Mouse (Mus musculus) liver, embryonic 14.5 days (tissue): ENCODE data around the gene Eefsec.

Experiments
- CTCF ChIP-seq: IDR thresholded peaks from 2 replicates; pipeline ENCODE4 v1.5.1; 2016; ENCODE audit warnings: antibody characterized with exemption, low read depth, control low read depth
- EP300 ChIP-seq: IDR thresholded peaks from 2 replicates; pipeline ENCODE4 v1.6.1; 2016; ENCODE audit warnings: antibody characterized with exemption, low read depth

- TF ChIP-seq EP300 (no peak), CTCF (no peak)
Observed at GRCm38 (mm10) chr6:88387836-88388724, 58.3 kb downstream of the Eefsec start.
